Mouse (Mus musculus) 416B (cell line): ENCODE results near the gene Akt1s1.
A peak's percentile ranks its signal among the peaks of the same experiment; 100 is the strongest.

Source experiments
- DNase-seq: peaks from one replicate; pipeline ENCODE4 v3.0.0; 2011; ENCODE audit warnings: low read depth

The Akt1s1 gene

GRCm38 (mm10) chr7:44848561-44849415 is at the start of gene Akt1s1, which contains the start of gene Tbc1d17:
Akt1s1 (plus strand) TSS chr7:44848991.
Tbc1d17 (minus strand) TSS chr7:44849079.
- peak; percentile 100 for DNase-seq

GRCm38 (mm10) chr7:44808927-44809326 is 39.9 kb upstream of the Akt1s1 start:
- DNase-seq, result no peak

- no peak for DNase-seq
Measured at GRCm38 (mm10) chr7:44809466-44809865, 39.3 kb upstream of the Akt1s1 start.

- no peak for DNase-seq
Measured at GRCm38 (mm10) chr7:44810365-44810764, 38.4 kb upstream of the Akt1s1 start.

GRCm38 (mm10) chr7:44810819-44811557 is 37.8 kb upstream of the Akt1s1 start:
- DNase-seq, result no peak

- DNase-seq, result no peak
Measured at GRCm38 (mm10) chr7:44812651-44813325, 36.0 kb upstream of the Akt1s1 start.

- DNase-seq, result no peak
Measured at GRCm38 (mm10) chr7:44813985-44814384, 34.8 kb upstream of the Akt1s1 start.

GRCm38 (mm10) chr7:44814423-44814822 is 34.4 kb upstream of the Akt1s1 start:
- DNase-seq, result no peak

- DNase-seq, result no peak
Measured at GRCm38 (mm10) chr7:44814952-44815553, 33.7 kb upstream of the Akt1s1 start.

- DNase-seq, result peak; percentile 100
Measured at GRCm38 (mm10) chr7:44815721-44816469, 32.9 kb upstream of the Akt1s1 start, which contains the start of the genes Nup62 and Il4i1. Nup62 (plus strand) TSS chr7:44816088. Il4i1 (plus strand) TSS chr7:44816387.

- DNase-seq, result peak; percentile 70
Measured at GRCm38 (mm10) chr7:44816470-44817021, 32.2 kb upstream of the Akt1s1 start, which contains the start of gene Atf5. Atf5 (minus strand) TSS chr7:44816658.

- no peak for DNase-seq
Measured at GRCm38 (mm10) chr7:44817441-44817840, 31.4 kb upstream of the Akt1s1 start.

GRCm38 (mm10) chr7:44818164-44818563 is 30.6 kb upstream of the Akt1s1 start:
- peak; percentile 54 for DNase-seq

- peak; percentile 73 for DNase-seq
Measured at GRCm38 (mm10) chr7:44818751-44819235, 30.0 kb upstream of the Akt1s1 start.

- no peak for DNase-seq
Measured at GRCm38 (mm10) chr7:44819391-44819790, 29.4 kb upstream of the Akt1s1 start.

- no peak for DNase-seq
Measured at GRCm38 (mm10) chr7:44819863-44820262, 28.9 kb upstream of the Akt1s1 start.

GRCm38 (mm10) chr7:44820525-44820924 is 28.3 kb upstream of the Akt1s1 start:
- DNase-seq, result no peak

GRCm38 (mm10) chr7:44821666-44822448 is 26.9 kb upstream of the Akt1s1 start:
- peak; percentile 57 for DNase-seq

GRCm38 (mm10) chr7:44823409-44823808 is 25.4 kb upstream of the Akt1s1 start:
- DNase-seq, result no peak

GRCm38 (mm10) chr7:44824872-44825271 is 23.9 kb upstream of the Akt1s1 start:
- peak; percentile 82 for DNase-seq
